Mouse (Mus musculus) liver, embryonic 12.5 days (tissue): ENCODE data around the gene Cdk19. TPM values are rescaled to one million over a fixed set of nuclear protein-coding genes. Genes with fewer than 3 reads are reported as not detected.
"Not testable (repeated sequence)": the region's sequence is repeated elsewhere in the genome, so short reads cannot be mapped to it uniquely, and the experiment has no call there.

ENCODE experiments used
- ATAC-seq: fragments of 200-750 bp; cut with Nextera tagmentation; 2 replicates; pipeline ENCODE4 v1.8.0; 2017; ENCODE audit warnings: moderate number of reproducible peaks, mild to moderate bottlenecking, moderate library complexity
- H3K27ac ChIP-seq: fragments of 300-500 bp; sonication (generic); 2 replicates; pipeline ENCODE4 v1.5.1; 2016; ENCODE audit warnings: mild to moderate bottlenecking
- H3K27me3 ChIP-seq: fragments of 300-500 bp; sonication (generic); replicated peaks from 2 replicates; pipeline ENCODE4 v1.6.1; 2016; ENCODE audit warnings: mild to moderate bottlenecking, moderate library complexity
- H3K36me3 ChIP-seq: fragments of 300-500 bp; sonication (generic); 2 replicates; pipeline ENCODE4 v1.6.1; 2016; ENCODE audit warnings: mild to moderate bottlenecking, moderate library complexity
- H3K4me1 ChIP-seq: fragments of 300-500 bp; sonication (generic); 2 replicates; pipeline ENCODE4 v1.6.1; 2016
- H3K4me2 ChIP-seq: fragments of 300-500 bp; sonication (generic); 2 replicates; pipeline ENCODE4 v1.6.1; 2016; ENCODE audit warnings: mild to moderate bottlenecking, moderate library complexity
- H3K4me3 ChIP-seq: fragments of 300-500 bp; sonication (generic); 2 replicates; pipeline ENCODE4 v1.5.1; 2016; ENCODE audit warnings: mild to moderate bottlenecking, moderate library complexity
- H3K9ac ChIP-seq: fragments of 300-500 bp; sonication (generic); 2 replicates; pipeline ENCODE4 v1.6.1; 2016; ENCODE audit warnings: mild to moderate bottlenecking, moderate library complexity
- H3K9me3 ChIP-seq: fragments of 300-500 bp; sonication (generic); replicated peaks from 2 replicates; pipeline ENCODE4 v1.6.1; 2016; ENCODE audit warnings: mild to moderate bottlenecking, moderate library complexity
- WGBS: fragments of 180-500 bp; shearing (Covaris S2); methylation state at CpG from one replicate; pipeline ENCODE4 v1.1.7; 2016; ENCODE audit not compliant: insufficient replicate concordance; 5-methylcytosine and 5-hydroxymethylcytosine counted together
- polyA plus RNA-seq: library from polyadenylated mRNA; unstranded; fragments of >200 nt; fragmentation: Nextera tagmentation; extraction: Ambion mirVana; gene quantifications from 2 replicates; pipeline ENCODE4 v1.2.1, GENCODE M21; 2016

Gene Cdk19
- polyA plus RNA-seq, 1 experiment from 2014 or later, result 4.4 TPM

GRCm38 (mm10) chr10:40524991-40525390 lies 185.6 kb downstream of the Cdk19 start:
- 26% methylated on average over 10 of the region's 10 CpGs for WGBS
- Histone ChIP-seq H3K27ac (no peak overlapping the region), H3K9me3 (no peaks in the 10 kb centered on the region), H3K36me3 (no peaks in the 10 kb centered on the region), H3K4me3 (no peak overlapping the region), H3K4me1 (peaks cover 49% of the 10 kb centered on the region), H3K9ac (no peak overlapping the region), H3K27me3 (0 out of 2 replicates have a peak, but pooled peaks cover 3% of the 10 kb centered on the region), H3K4me2 (no peak overlapping the region)
- no peak for ATAC-seq

DNA sequence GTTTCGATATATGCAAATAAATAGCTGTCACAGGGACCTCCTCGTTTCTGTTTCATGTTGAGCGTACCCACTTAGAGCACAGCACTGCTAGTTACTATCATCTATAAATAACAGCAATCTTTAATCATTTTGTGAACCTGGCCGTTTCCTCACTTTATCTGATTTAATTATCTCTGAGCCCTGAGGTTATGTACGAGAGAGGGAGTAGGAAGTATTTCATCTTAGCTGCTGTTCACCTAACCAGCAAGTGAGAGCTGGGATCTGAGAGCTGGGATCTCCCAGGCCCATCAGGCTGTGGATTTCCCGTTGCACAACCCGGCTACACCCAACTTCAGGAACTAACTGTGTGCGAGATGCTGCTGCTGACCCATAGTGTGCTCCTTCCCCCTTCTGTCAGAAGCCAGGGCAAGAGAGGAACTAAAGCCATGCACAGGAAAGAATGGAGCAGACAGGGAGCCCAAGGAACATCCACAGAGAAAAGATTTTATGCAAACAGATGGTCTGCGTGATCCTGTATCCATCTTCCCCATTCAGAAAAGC lies 186.3 kb downstream of the Cdk19 start:
- no peak overlapping the region for H3K9ac ChIP-seq
- H3K27ac ChIP-seq, result no peak overlapping the region
- H3K27me3 ChIP-seq, result 0 out of 2 replicates have a peak, but pooled peaks cover 3% of the 10 kb centered on the region
- H3K9me3 ChIP-seq, result no peaks in the 10 kb centered on the region
- no peaks in the 10 kb centered on the region for H3K36me3 ChIP-seq
- no peak overlapping the region for H3K4me2 ChIP-seq
- WGBS, result 26% methylated on average over 9 of the region's 9 CpGs
- H3K4me1 ChIP-seq, result peaks cover 49% of the 10 kb centered on the region
- H3K4me3 ChIP-seq, result no peak overlapping the region
- no peak for ATAC-seq

DNA sequence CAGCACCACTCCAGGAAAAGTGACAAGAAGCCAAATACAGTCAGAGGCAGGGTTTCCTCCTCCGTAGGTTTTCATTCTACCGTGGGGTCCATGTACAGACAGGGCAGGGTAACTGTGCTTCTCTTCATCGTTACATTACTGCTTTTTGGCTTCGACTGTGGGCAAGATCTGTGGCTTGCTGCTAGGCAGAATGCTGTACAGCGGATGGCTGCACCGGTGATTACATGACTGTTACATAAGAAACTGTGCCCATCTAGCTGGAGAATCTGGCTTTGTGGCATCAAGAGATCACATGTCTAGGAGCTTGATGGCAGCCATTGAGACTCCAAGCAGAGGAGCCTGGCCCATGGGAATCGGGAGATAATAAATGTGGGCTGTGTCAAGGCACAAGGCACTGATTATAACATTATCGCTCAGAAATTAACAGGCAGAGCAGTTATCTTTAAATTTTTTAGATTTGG lies 187.0 kb downstream of the Cdk19 start:
- H3K36me3 ChIP-seq, result no peaks in the 10 kb centered on the region
- 0 out of 2 replicates have a peak, but pooled peaks cover 3% of the 10 kb centered on the region for H3K27me3 ChIP-seq
- H3K4me2 ChIP-seq, result no peak overlapping the region
- H3K9me3 ChIP-seq, result no peaks in the 10 kb centered on the region
- no peak overlapping the region for H3K27ac ChIP-seq
- ATAC-seq, result no peak
- no peak overlapping the region for H3K4me3 ChIP-seq
- no peak overlapping the region for H3K9ac ChIP-seq
- H3K4me1 ChIP-seq, result peaks cover 49% of the 10 kb centered on the region
- 30% methylated on average over 8 of the region's 8 CpGs for WGBS

- peaks cover 49% of the 10 kb centered on the region for H3K4me1 ChIP-seq
- H3K36me3 ChIP-seq, result no peaks in the 10 kb centered on the region
- no peak overlapping the region for H3K4me3 ChIP-seq
- H3K27ac ChIP-seq, result no peak overlapping the region
- H3K27me3 ChIP-seq, result 0 out of 2 replicates have a peak, but pooled peaks cover 3% of the 10 kb centered on the region
- H3K9ac ChIP-seq, result no peak overlapping the region
- WGBS, result 67% methylated on average over 3 of the region's 3 CpGs
- H3K4me2 ChIP-seq, result no peak overlapping the region
- no peak for ATAC-seq
- no peaks in the 10 kb centered on the region for H3K9me3 ChIP-seq
Observed at GRCm38 (mm10) chr10:40526986-40527385, 187.6 kb downstream of the Cdk19 start.

DNA sequence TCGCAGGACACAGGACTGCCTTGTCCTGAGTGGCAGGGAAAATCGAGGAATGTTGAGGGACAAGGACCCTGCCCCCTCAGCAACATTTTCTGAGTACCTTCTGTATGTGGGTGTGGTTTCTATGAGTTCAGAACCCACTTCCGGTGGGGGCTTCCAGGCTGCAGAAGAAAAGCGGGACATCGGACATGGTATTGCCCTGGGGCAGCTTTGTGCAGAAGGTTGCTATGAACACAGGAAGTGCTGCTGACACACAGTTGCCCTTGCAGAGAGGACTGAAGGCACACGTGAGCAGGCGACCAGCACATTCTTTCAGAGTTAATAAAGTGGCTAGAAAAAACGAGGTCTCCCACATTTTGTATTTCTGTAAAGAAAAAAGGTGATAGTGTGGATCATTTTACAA lies 188.2 kb downstream of the Cdk19 start:
- no peak overlapping the region for H3K4me2 ChIP-seq
- peaks cover 49% of the 10 kb centered on the region for H3K4me1 ChIP-seq
- H3K4me3 ChIP-seq, result no peak overlapping the region
- 0 out of 2 replicates have a peak, but pooled peaks cover 3% of the 10 kb centered on the region for H3K27me3 ChIP-seq
- H3K9me3 ChIP-seq, result no peaks in the 10 kb centered on the region; the same call in 1 of the 2 replicates
- no peak overlapping the region for H3K27ac ChIP-seq
- no peak for ATAC-seq
- no peak overlapping the region for H3K9ac ChIP-seq
- 14% methylated on average over 8 of the region's 8 CpGs for WGBS
- no peaks in the 10 kb centered on the region for H3K36me3 ChIP-seq

GRCm38 (mm10) chr10:40528668-40529067 lies 189.3 kb downstream of the Cdk19 start:
- Histone ChIP-seq H3K27me3 (no peaks in the 10 kb centered on the region), H3K4me3 (no peak overlapping the region), H3K9ac (no peak overlapping the region), H3K36me3 (no peaks in the 10 kb centered on the region), H3K27ac (no peak overlapping the region), H3K4me1 (peaks cover 49% of the 10 kb centered on the region), H3K4me2 (no peak overlapping the region), H3K9me3 (no peaks in the 10 kb centered on the region; the same call in 1 of the 2 replicates)
- no peak for ATAC-seq
- WGBS, result 75% methylated on average over 8 of the region's 10 CpGs

DNA sequence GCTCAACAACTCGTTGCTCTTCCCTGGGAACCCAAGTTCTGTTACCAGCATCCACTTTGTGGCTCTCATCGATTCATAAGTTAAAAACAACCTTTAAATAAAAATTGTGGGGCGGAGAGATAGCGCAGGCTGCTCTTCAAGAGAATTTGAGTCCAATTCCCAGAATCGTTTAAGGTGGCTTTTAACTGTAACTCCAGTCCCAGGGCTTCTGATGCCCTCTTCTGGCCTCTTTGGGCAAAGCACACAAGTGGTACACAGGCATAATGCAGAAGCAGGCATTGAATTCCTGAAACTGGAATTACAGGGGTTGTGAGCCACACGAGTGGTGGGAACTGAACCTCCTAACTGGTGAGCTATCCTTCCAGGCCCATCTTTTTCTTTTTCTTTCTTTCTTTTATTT lies 190.3 kb downstream of the Cdk19 start:
- ATAC-seq, result 0 out of 2 replicates have a peak, but pooled peaks have one; percentile 30
- no peaks in the 10 kb centered on the region; the same call in 1 of the 2 replicates for H3K9me3 ChIP-seq
- WGBS, result 19% methylated on average over 6 of the region's 6 CpGs

GRCm38 (mm10) chr10:40530661-40531060 lies 191.3 kb downstream of the Cdk19 start:
- Histone ChIP-seq H3K9me3 (no peaks in the 10 kb centered on the region; the same call in 1 of the 2 replicates), H3K27ac (no peak overlapping the region), H3K4me3 (no peak overlapping the region), H3K4me1 (peaks cover 42% of the 10 kb centered on the region), H3K9ac (no peak overlapping the region), H3K4me2 (no peak overlapping the region), H3K36me3 (no peaks in the 10 kb centered on the region), H3K27me3 (no peaks in the 10 kb centered on the region)
- 76% methylated on average over 3 of the region's 3 CpGs for WGBS
- no peak for ATAC-seq

More for the DNA sequence above, 190.3 kb downstream of the Cdk19 start:
- H3K4me1 ChIP-seq, result peaks cover 49% of the 10 kb centered on the region
- H3K27me3 ChIP-seq, result no peaks in the 10 kb centered on the region
- H3K36me3 ChIP-seq, result no peaks in the 10 kb centered on the region
- H3K4me3 ChIP-seq, result no peak overlapping the region
- H3K9ac ChIP-seq, result no peak overlapping the region
- H3K27ac ChIP-seq, result no peak overlapping the region
- H3K4me2 ChIP-seq, result peak overlapping the region; percentile 37

GRCm38 (mm10) chr10:40532586-40532985 lies 193.2 kb downstream of the Cdk19 start:
- 80% methylated on average over 4 of the region's 4 CpGs for WGBS
- not testable (repeated sequence) for H3K9ac ChIP-seq, H3K27ac ChIP-seq, H3K27me3 ChIP-seq, H3K4me2 ChIP-seq, H3K36me3 ChIP-seq, H3K4me3 ChIP-seq, ATAC-seq, H3K9me3 ChIP-seq
- H3K4me1 ChIP-seq, result peaks cover 23% of the 10 kb centered on the region

Other genes with a start within 250 kb of the Cdk19 start
- gene Slc16a10, start 197.3 kb upstream of the Cdk19 start, polyA plus RNA-seq, result 93.9 and 99.9 TPM in 2 replicates
- gene Rpf2, start 92.5 kb upstream of the Cdk19 start, polyA plus RNA-seq, result 71.2 and 72.4 TPM in 2 replicates
- gene Gtf3c6, start 81.5 kb upstream of the Cdk19 start, polyA plus RNA-seq, result 58.3 and 62.7 TPM in 2 replicates
- gene Amd1, start 37.4 kb upstream of the Cdk19 start, polyA plus RNA-seq, result 82.8 and 90.3 TPM in 2 replicates
- gene Slc22a16, start 230.8 kb downstream of the Cdk19 start, polyA plus RNA-seq, result not detected in 2 replicates